Mouse (Mus musculus): Measurements from ENCODE around the gene Apba2. TPM values are rescaled to one million over a fixed set of nuclear protein-coding genes. Genes with fewer than 3 reads are reported as not detected.

Gene Apba2
- polyA plus RNA-seq, 1 experiment from 2014 or later, result 3.8 TPM

DNA sequence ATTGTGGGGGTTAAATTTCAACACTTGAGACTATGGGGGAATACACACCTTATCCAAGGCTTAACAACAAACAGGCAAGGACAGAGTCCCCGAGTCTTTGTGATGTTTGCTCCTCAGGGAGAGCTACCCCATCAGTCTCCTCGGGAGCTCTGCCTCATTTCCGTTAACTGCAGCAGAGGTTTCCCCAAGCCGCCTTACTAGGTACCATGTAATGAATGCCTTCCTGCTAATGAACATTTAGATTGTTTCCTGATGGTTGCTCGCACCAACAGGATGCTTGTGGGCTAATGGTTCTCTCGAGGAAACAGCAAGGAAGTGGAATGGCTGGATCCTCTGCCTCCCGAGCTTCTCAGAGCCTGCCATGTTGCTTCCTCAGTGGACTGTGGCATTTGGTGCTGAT, 155.3 kb downstream of the Apba2 start:
- DNase-seq, result no peak
- H3K9me3 ChIP-seq (ENCODE audit: low read depth, low read length), result no peaks in the 10 kb centered on the region

DNA sequence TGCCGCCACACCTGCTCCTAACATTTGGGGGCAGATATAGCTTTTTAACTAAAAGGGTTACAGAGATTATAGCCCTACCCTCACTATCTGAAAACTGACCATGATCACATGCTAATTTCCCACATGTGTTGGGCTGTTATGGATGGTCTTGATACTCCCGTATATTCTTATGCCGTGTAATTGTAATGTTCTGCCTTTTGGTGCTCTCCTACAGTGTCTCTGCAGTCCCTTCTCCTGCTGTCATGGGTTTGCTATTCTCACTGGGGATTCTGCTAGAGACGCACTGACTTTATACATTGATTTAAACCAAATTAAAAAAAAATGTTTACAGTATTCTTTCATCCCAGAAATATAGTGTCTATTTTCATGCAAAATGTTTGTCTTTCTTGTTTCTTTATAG, 157.4 kb downstream of the Apba2 start:
- WGBS, result 74% methylated on average over 4 of the region's 4 CpGs
- DNase-seq, result no peak
- Histone ChIP-seq H3K27me3 (ENCODE audit: insufficient read depth, low read length) (no peaks in the 10 kb centered on the region), H3K4me2 (no peak overlapping the region), H3K4me1 (ENCODE audit: insufficient read depth) (no peaks in the 10 kb centered on the region), H3K9me3 (ENCODE audit: low read depth, low read length) (no peaks in the 10 kb centered on the region), H3K27ac (ENCODE audit: low read depth) (no peak overlapping the region), H3K9ac (no peak overlapping the region), H3K4me3 (ENCODE audit: low read depth, low read length) (no peak overlapping the region), H3K36me3 (ENCODE audit: insufficient read depth) (no peaks in the 10 kb centered on the region)
- TF ChIP-seq CTCF (IDR thresholded peaks at IDR 0.05; ENCODE audit: low read depth), result no peak
- no peak for ATAC-seq (ENCODE audit: insufficient read depth)

More for the DNA sequence above, 155.3 kb downstream of the Apba2 start:
- no peak overlapping the region for H3K4me2 ChIP-seq
- ATAC-seq (ENCODE audit: insufficient read depth), result no peak
- H3K27ac ChIP-seq (ENCODE audit: low read depth), result no peak overlapping the region
- H3K9ac ChIP-seq, result no peak overlapping the region
- no peaks in the 10 kb centered on the region for H3K4me1 ChIP-seq (ENCODE audit: insufficient read depth)
- H3K27me3 ChIP-seq (ENCODE audit: insufficient read depth, low read length), result no peaks in the 10 kb centered on the region
- no peaks in the 10 kb centered on the region for H3K36me3 ChIP-seq (ENCODE audit: insufficient read depth)
- TF ChIP-seq CTCF (IDR thresholded peaks at IDR 0.05; ENCODE audit: low read depth), result no peak
- WGBS, result 59% methylated on average over 7 of the region's 7 CpGs
- no peak overlapping the region for H3K4me3 ChIP-seq (ENCODE audit: low read depth, low read length)

GRCm38 (mm10) chr7:64659328-64659727, 157.8 kb downstream of the Apba2 start:
- no peaks in the 10 kb centered on the region for H3K27me3 ChIP-seq (ENCODE audit: insufficient read depth, low read length)
- no peaks in the 10 kb centered on the region for H3K4me1 ChIP-seq (ENCODE audit: insufficient read depth)
- WGBS, result 57% methylated on average over 8 of the region's 8 CpGs
- no peak for TF ChIP-seq CTCF (IDR thresholded peaks at IDR 0.05; ENCODE audit: low read depth)
- DNase-seq, result no peak
- H3K4me3 ChIP-seq (ENCODE audit: low read depth, low read length), result no peak overlapping the region
- ATAC-seq (ENCODE audit: insufficient read depth), result no peak
- no peak overlapping the region for H3K9ac ChIP-seq
- no peaks in the 10 kb centered on the region for H3K9me3 ChIP-seq (ENCODE audit: low read depth, low read length)
- no peaks in the 10 kb centered on the region for H3K36me3 ChIP-seq (ENCODE audit: insufficient read depth)
- no peak overlapping the region for H3K27ac ChIP-seq (ENCODE audit: low read depth)
- no peak overlapping the region for H3K4me2 ChIP-seq

DNA sequence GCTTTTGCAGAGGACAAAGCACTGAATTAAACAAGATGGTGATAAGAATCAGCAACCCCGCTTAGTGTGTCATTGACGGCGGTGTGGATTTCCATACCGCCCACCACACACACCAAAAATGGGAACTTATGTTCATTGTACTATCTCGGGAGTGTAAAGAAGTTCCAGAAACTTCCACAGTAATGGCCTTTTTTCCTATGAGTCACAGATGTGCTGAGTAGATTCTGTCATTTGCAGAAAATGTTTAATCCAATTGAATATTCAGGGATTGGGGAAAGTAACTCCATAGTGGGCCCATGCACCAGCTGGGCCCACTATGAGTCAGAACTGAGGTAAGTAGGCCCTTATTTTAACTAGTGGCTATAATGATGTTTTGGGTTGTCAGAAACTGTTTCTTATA, 161.0 kb downstream of the Apba2 start:
- no peak for ATAC-seq (ENCODE audit: insufficient read depth)
- Histone ChIP-seq H3K27me3 (ENCODE audit: insufficient read depth, low read length) (no peaks in the 10 kb centered on the region), H3K4me2 (no peak overlapping the region), H3K9ac (no peak overlapping the region), H3K4me3 (ENCODE audit: low read depth, low read length) (no peak overlapping the region), H3K9me3 (ENCODE audit: low read depth, low read length) (no peaks in the 10 kb centered on the region), H3K4me1 (ENCODE audit: insufficient read depth) (no peaks in the 10 kb centered on the region), H3K36me3 (ENCODE audit: insufficient read depth) (no peaks in the 10 kb centered on the region), H3K27ac (ENCODE audit: low read depth) (no peak overlapping the region)
- DNase-seq, result no peak
- 87% methylated on average over 5 of the region's 5 CpGs for WGBS
- TF ChIP-seq CTCF (IDR thresholded peaks at IDR 0.05; ENCODE audit: low read depth), result no peak

- no peaks in the 10 kb centered on the region for H3K9me3 ChIP-seq (ENCODE audit: low read depth, low read length)
- no peak overlapping the region for H3K4me2 ChIP-seq
- no peak overlapping the region for H3K4me3 ChIP-seq (ENCODE audit: low read depth, low read length)
- no peak for TF ChIP-seq CTCF (IDR thresholded peaks at IDR 0.05; ENCODE audit: low read depth)
- H3K4me1 ChIP-seq (ENCODE audit: insufficient read depth), result no peaks in the 10 kb centered on the region
- no peak overlapping the region for H3K9ac ChIP-seq
- no peak for ATAC-seq (ENCODE audit: insufficient read depth)
- 64% methylated on average over 3 of the region's 3 CpGs for WGBS
- H3K36me3 ChIP-seq (ENCODE audit: insufficient read depth), result no peaks in the 10 kb centered on the region
- no peaks in the 10 kb centered on the region for H3K27me3 ChIP-seq (ENCODE audit: insufficient read depth, low read length)
- H3K27ac ChIP-seq (ENCODE audit: low read depth), result no peak overlapping the region
- no peak for DNase-seq
Observed at GRCm38 (mm10) chr7:64663600-64663999, 162.1 kb downstream of the Apba2 start.

DNA sequence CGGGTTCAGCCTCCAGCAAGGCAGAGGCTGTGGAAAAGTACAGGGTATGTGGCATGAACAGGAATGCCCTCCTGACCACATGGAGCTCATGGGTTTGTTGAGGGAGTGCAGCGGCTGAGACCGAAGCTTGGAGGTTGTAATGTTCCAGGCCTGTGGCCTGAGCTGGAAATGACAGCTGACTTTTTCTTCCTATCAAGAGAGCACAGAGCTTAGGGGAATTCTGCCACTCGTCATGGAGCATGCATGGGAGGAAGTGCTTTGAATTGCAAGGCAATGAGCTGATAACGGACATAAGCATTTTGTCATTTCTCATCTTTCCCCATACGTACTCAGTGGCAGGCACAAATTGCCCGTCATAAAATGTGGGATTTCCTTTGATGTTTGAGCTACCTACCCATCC, 163.6 kb downstream of the Apba2 start:
- ATAC-seq (ENCODE audit: insufficient read depth) (peak; percentile 67), DNase-seq (peak; percentile 63)
- WGBS, result 29% methylated on average over 7 of the region's 7 CpGs
- Histone ChIP-seq H3K4me2 (no peak overlapping the region), H3K27ac (ENCODE audit: low read depth) (no peak overlapping the region), H3K36me3 (ENCODE audit: insufficient read depth) (no peaks in the 10 kb centered on the region), H3K4me3 (ENCODE audit: low read depth, low read length) (no peak overlapping the region), H3K4me1 (ENCODE audit: insufficient read depth) (no peaks in the 10 kb centered on the region), H3K9ac (no peak overlapping the region), H3K27me3 (ENCODE audit: insufficient read depth, low read length) (no peaks in the 10 kb centered on the region), H3K9me3 (ENCODE audit: low read depth, low read length) (no peaks in the 10 kb centered on the region)
- TF ChIP-seq CTCF (IDR thresholded peaks at IDR 0.05; ENCODE audit: low read depth), result no peak

- Histone ChIP-seq H3K4me2 (no peak overlapping the region), H3K27me3 (ENCODE audit: insufficient read depth, low read length) (no peaks in the 10 kb centered on the region), H3K9me3 (ENCODE audit: low read depth, low read length) (no peaks in the 10 kb centered on the region), H3K4me3 (ENCODE audit: low read depth, low read length) (no peak overlapping the region), H3K4me1 (ENCODE audit: insufficient read depth) (no peaks in the 10 kb centered on the region), H3K27ac (ENCODE audit: low read depth) (no peak overlapping the region; the same call in 1 of the 2 replicates), H3K36me3 (ENCODE audit: insufficient read depth) (no peaks in the 10 kb centered on the region), H3K9ac (no peak overlapping the region)
- 32% methylated on average over 5 of the region's 5 CpGs for WGBS
- DNase-seq (peak; percentile 68), ATAC-seq (ENCODE audit: insufficient read depth) (peak; percentile 74)
- no peak for TF ChIP-seq CTCF (IDR thresholded peaks at IDR 0.05; ENCODE audit: low read depth)
Observed at GRCm38 (mm10) chr7:64665716-64666298, 164.3 kb downstream of the Apba2 start.

DNA sequence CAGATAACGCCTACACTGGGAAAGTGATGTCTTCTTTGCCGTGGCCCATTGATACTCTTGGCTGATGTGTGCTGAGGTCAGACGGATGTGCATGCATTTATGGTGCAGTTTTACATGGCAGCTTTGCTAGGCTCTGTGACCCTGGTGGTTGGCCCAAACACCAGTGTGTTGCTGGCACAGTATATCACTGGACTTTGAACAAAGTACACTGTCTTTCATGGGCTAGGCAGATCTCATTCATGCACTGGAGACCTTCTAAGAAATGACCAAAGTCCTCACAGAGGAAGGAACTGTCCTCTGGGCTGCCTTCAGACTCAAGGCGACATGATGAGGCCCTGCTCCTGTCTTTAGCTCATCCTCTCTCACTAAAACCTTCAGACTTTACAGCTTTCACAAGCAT, 166.5 kb downstream of the Apba2 start:
- Histone ChIP-seq H3K9me3 (ENCODE audit: low read depth, low read length) (no peaks in the 10 kb centered on the region), H3K4me2 (no peak overlapping the region), H3K27ac (ENCODE audit: low read depth) (no peak overlapping the region), H3K36me3 (ENCODE audit: insufficient read depth) (no peaks in the 10 kb centered on the region), H3K4me3 (ENCODE audit: low read depth, low read length) (no peak overlapping the region), H3K4me1 (ENCODE audit: insufficient read depth) (no peaks in the 10 kb centered on the region), H3K27me3 (ENCODE audit: insufficient read depth, low read length) (no peaks in the 10 kb centered on the region), H3K9ac (no peak overlapping the region)
- no peak for TF ChIP-seq CTCF (IDR thresholded peaks at IDR 0.05; ENCODE audit: low read depth)
- DNase-seq, result no peak
- 83% methylated on average over 4 of the region's 4 CpGs for WGBS
- no peak for ATAC-seq (ENCODE audit: insufficient read depth)

Data from lung, embryonic 14.5 days (tissue).